Comparison of ENCODE assay signal across 8 mouse cellular contexts in genomic region chr3:84155558-84156006, GRCm38 (mm10). TPM values are rescaled to one million over a fixed set of nuclear protein-coding genes. Genes with fewer than 3 reads are reported as not detected.
DNase-seq lines count a peak whose midpoint lies in the region; ATAC-seq and TF ChIP-seq lines count a peak whose summit lies in the region.

Gene Mnd1, minus strand, starts transcription at chr3:84155786.

- peak; percentile 42 for TF ChIP-seq POLR2A in kidney, adult 2 months (IDR thresholded peaks at IDR 0.05; ENCODE audit: low read depth, low read length)
- TF ChIP-seq POLR2A in spleen, adult 2 months (IDR thresholded peaks at IDR 0.05; ENCODE audit: low read depth, low read length): no peak

- no peaks in the 10 kb centered on the region for H3K9me3 ChIP-seq in embryonic facial prominence, embryonic 13.5 days
- no peaks in the 10 kb centered on the region for H3K9me3 ChIP-seq in limb, embryonic 12.5 days
- no peaks in the 10 kb centered on the region for H3K9me3 ChIP-seq in midbrain, embryonic 15.5 days

- H3K4me2 ChIP-seq in embryonic facial prominence, embryonic 13.5 days: peak within 1 kb of the TSS; percentile 93
- H3K4me2 ChIP-seq in limb, embryonic 12.5 days: peak within 1 kb of the TSS; percentile 88
- peak within 1 kb of the TSS; percentile 99 for H3K4me2 ChIP-seq in midbrain, embryonic 15.5 days

- peak within 1 kb of the TSS; percentile 75 for H3K27ac ChIP-seq in embryonic facial prominence, embryonic 13.5 days
- H3K27ac ChIP-seq in kidney, adult 2 months (ENCODE audit: insufficient read depth, low read depth, low read length): no peak within 1 kb of the TSS
- H3K27ac ChIP-seq in limb, embryonic 12.5 days: peak within 1 kb of the TSS; percentile 82
- no peak within 1 kb of the TSS for H3K27ac ChIP-seq in midbrain, embryonic 15.5 days
- no peak within 1 kb of the TSS; the same call in 1 of the 2 replicates for H3K27ac ChIP-seq in spleen, adult 2 months (ENCODE audit: insufficient read depth, low read length)

- peak; percentile 92 for ATAC-seq in embryonic facial prominence, embryonic 13.5 days (ENCODE audit: insufficient number of reproducible peaks, insufficient read depth, low FRiP score, low TSS enrichment, low read depth)
- peak; percentile 99 for ATAC-seq in limb, embryonic 12.5 days (ENCODE audit: insufficient number of reproducible peaks, insufficient read depth, low FRiP score, low TSS enrichment, low read depth)
- ATAC-seq in midbrain, embryonic 15.5 days (replicated peaks): peak; percentile 97

- DNase-seq in 3134 (ENCODE audit: extremely low read depth, insufficient read length, low spot score): peak; percentile 98
- peak; percentile 99 for DNase-seq in adrenal gland, postnatal 36 days
- DNase-seq in heart, adult 18-20 months: peak; percentile 98 to 99
- peak; percentile 99 for DNase-seq in kidney, adult 2 months
- peak; percentile 83 to 97 for DNase-seq in spleen, adult 2 months (ENCODE audit: low read depth in 1 of 2, low spot score in 2 of 2)

- WGBS in embryonic facial prominence, embryonic 13.5 days: 0% methylated on average over 29 of the region's 29 CpGs
- WGBS in kidney, adult 2 months: under 1% methylated on average over 29 of the region's 29 CpGs
- 0% methylated on average over 29 of the region's 29 CpGs for whole genome bisulfite sequencing in limb, embryonic 12.5 days
- under 1% methylated on average over 29 of the region's 29 CpGs for WGBS in midbrain, embryonic 15.5 days
- WGBS in spleen, adult 2 months: under 1% methylated on average over 29 of the region's 29 CpGs

- H3K4me1 ChIP-seq in embryonic facial prominence, embryonic 13.5 days: peaks cover 10% of the 10 kb centered on the region
- no peaks in the 10 kb centered on the region for H3K4me1 ChIP-seq in kidney, adult 2 months (ENCODE audit: control insufficient read depth, insufficient read depth, low read length)
- H3K4me1 ChIP-seq in limb, embryonic 12.5 days (replicated peaks): peaks cover 29% of the 10 kb centered on the region
- peaks cover 9% of the 10 kb centered on the region; the same call in 1 of the 2 replicates for H3K4me1 ChIP-seq in midbrain, embryonic 15.5 days
- peaks cover 5% of the 10 kb centered on the region; the same call in 1 of the 2 replicates for H3K4me1 ChIP-seq in spleen, adult 2 months (ENCODE audit: control insufficient read depth, insufficient read depth, insufficient read length)

- H3K9ac ChIP-seq in embryonic facial prominence, embryonic 13.5 days: peak within 1 kb of the TSS; percentile 77
- peak within 1 kb of the TSS; percentile 69 for H3K9ac ChIP-seq in limb, embryonic 12.5 days (replicated peaks)
- H3K9ac ChIP-seq in midbrain, embryonic 15.5 days: peak within 1 kb of the TSS; percentile 50

- H3K36me3 ChIP-seq in embryonic facial prominence, embryonic 13.5 days: 0 out of 2 replicates have a peak, but pooled peaks cover 4% of the 10 kb centered on the region
- H3K36me3 ChIP-seq in kidney, adult 2 months (ENCODE audit: control insufficient read depth, insufficient read depth, low read length): no peaks in the 10 kb centered on the region
- H3K36me3 ChIP-seq in limb, embryonic 12.5 days: no peaks in the 10 kb centered on the region
- H3K36me3 ChIP-seq in midbrain, embryonic 15.5 days (replicated peaks): peaks cover 13% of the 10 kb centered on the region; the same call in 1 of the 2 replicates
- no peaks in the 10 kb centered on the region for H3K36me3 ChIP-seq in spleen, adult 2 months (ENCODE audit: control insufficient read depth, insufficient read depth, low read length)

- peak; percentile 78 for TF ChIP-seq CTCF in kidney, adult 2 months (conservative IDR thresholded peaks at IDR 0.05; ENCODE audit: insufficient read depth, insufficient read length, low read depth, low read length)
- TF ChIP-seq CTCF in spleen, adult 2 months (IDR thresholded peaks at IDR 0.05; ENCODE audit: extremely low read depth, insufficient read depth, insufficient read length, insufficient replicate concordance): peak; percentile 86

- peak within 1 kb of the TSS; percentile 59 for H3K4me3 ChIP-seq in embryonic facial prominence, embryonic 13.5 days
- H3K4me3 ChIP-seq in kidney, adult 2 months (ENCODE audit: insufficient read depth, low read depth, low read length): peak within 1 kb of the TSS; percentile 47
- peak within 1 kb of the TSS; percentile 55 for H3K4me3 ChIP-seq in limb, embryonic 12.5 days (replicated peaks)
- peak within 1 kb of the TSS; percentile 54 for H3K4me3 ChIP-seq in midbrain, embryonic 15.5 days
- H3K4me3 ChIP-seq in spleen, adult 2 months (ENCODE audit: extremely low read depth, insufficient read depth, insufficient read length): peak within 1 kb of the TSS; percentile 58

- H3K27me3 ChIP-seq in embryonic facial prominence, embryonic 13.5 days: no peaks in the 10 kb centered on the region
- no peaks in the 10 kb centered on the region for H3K27me3 ChIP-seq in kidney, adult 2 months (replicated peaks; ENCODE audit: control insufficient read depth, insufficient read depth, low read length)
- no peaks in the 10 kb centered on the region for H3K27me3 ChIP-seq in limb, embryonic 12.5 days
- no peaks in the 10 kb centered on the region for H3K27me3 ChIP-seq in midbrain, embryonic 15.5 days (replicated peaks)
- no peaks in the 10 kb centered on the region for H3K27me3 ChIP-seq in spleen, adult 2 months (ENCODE audit: control insufficient read depth, insufficient read depth, low read length)

RNA-seq across cellular contexts. Expression of gene Mnd1, which starts in this region (rescaled TPM):
- 10 to 100 TPM; 13.1 to 16.0 TPM for total RNA-seq in adrenal gland, postnatal 36 days (2021)
- 11.0 and 17.0 TPM in 2 replicates for polyA plus RNA-seq in embryonic facial prominence, embryonic 13.5 days (2015; fragmentation: Nextera tagmentation; extraction: Ambion mirVana)
- total RNA-seq in heart, adult 18-20 months (2021): 1 to 10 TPM; 2.7 to 2.8 TPM
- polyA plus RNA-seq in kidney, adult 2 months (2012; rRNA removed): 0.54 and 0.72 TPM in 2 replicates
- polyA plus RNA-seq in limb, embryonic 12.5 days (2016; fragmentation: Nextera tagmentation; extraction: Ambion mirVana): 14.0 TPM in 2 replicates
- 1.6 and 1.8 TPM in 2 replicates for polyA plus RNA-seq in midbrain, embryonic 15.5 days (2015; fragmentation: Nextera tagmentation; extraction: Ambion mirVana)
- polyA plus RNA-seq in spleen, adult 2 months (2012; rRNA removed): 0.09 TPM in 1 of 2 replicates, not detected in the other

Comparison
In these comparisons a context has a peak if more than half of its experiments do, and no peak if none do; other contexts are left out.
1. Peak in DNase-seq and H3K4me3 ChIP-seq in kidney, adult 2 months; RNA of the gene not detected or under 1 TPM.
2. Peak in DNase-seq and H3K4me3 ChIP-seq in spleen, adult 2 months; RNA of the gene not detected or under 1 TPM.
3. H3K27ac ChIP-seq: peak in embryonic facial prominence, embryonic 13.5 days (single experiment) and limb, embryonic 12.5 days (single experiment); none in kidney, adult 2 months (single experiment), midbrain, embryonic 15.5 days (single experiment) and spleen, adult 2 months (single experiment).
4. Peak in every context shown above with its lines, with median percentiles within 50 percentile points of each other: DNase-seq, ATAC-seq, H3K4me2 ChIP-seq, H3K4me3 ChIP-seq and H3K9ac ChIP-seq.